Mouse (Mus musculus): ENCODE measurements around the gene Hnf1a. TPM values are rescaled to one million over a fixed set of nuclear protein-coding genes. Genes with fewer than 3 reads are reported as not detected.

Hnf1a gene
- polyA plus RNA-seq, 1 experiment from 2014 or later = 0.05 TPM

- ATAC-seq (ENCODE audit: low FRiP score, low read depth) = no peak
- Histone ChIP-seq H3K36me3 (no peaks in the 10 kb centered on the region), H3K27ac (replicated peaks) (no peak overlapping the region), H3K9me3 (no peaks in the 10 kb centered on the region), H3K4me1 (peaks cover 11% of the 10 kb centered on the region), H3K9ac (replicated peaks) (no peak overlapping the region), H3K27me3 (no peaks in the 10 kb centered on the region), H3K4me3 (no peak overlapping the region), H3K4me2 (replicated peaks) (no peak overlapping the region)
- 86% methylated on average over 5 of the region's 5 CpGs for WGBS
Measured at GRCm38 (mm10) chr5:115007768-115008167, 36.9 kb upstream of the Hnf1a start.

DNA sequence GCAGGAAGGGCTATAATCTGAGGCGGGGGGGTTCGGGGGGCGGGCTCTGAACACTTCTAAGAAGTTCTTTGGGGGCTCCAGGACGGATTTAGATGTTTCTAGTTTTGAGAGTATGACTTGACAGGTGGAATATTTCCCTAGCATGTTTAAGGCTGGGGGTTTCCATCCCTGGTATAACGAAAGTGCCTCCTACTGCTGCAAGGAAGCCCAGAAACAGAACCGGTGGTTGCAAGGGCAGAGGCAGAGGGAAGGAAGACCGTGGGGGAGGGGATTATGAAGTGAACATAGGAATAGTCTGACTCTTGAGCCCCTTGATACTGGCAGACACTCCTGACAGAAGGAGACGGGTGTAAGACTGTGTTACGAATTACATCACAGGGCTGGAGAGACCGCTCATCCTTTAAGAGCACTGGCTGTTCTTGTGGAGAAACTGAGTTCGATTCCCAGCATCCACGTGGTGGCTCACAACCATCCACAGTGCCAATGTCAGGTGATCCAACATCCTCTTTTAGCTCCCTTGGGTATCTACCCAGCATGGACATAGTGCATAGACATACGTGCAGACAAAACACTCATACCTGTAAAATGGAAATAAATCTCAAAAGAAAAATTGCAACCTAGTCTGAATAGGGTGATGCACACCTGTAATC, 32.5 kb upstream of the Hnf1a start:
- no peaks in the 10 kb centered on the region for H3K9me3 ChIP-seq
- ATAC-seq (ENCODE audit: low FRiP score, low read depth) = no peak
- H3K4me3 ChIP-seq = no peak overlapping the region
- H3K27me3 ChIP-seq = no peaks in the 10 kb centered on the region
- H3K4me2 ChIP-seq (replicated peaks) = no peak overlapping the region
- no peak overlapping the region for H3K9ac ChIP-seq (replicated peaks)
- H3K36me3 ChIP-seq = no peaks in the 10 kb centered on the region
- WGBS = 81% methylated on average over 13 of the region's 13 CpGs
- H3K27ac ChIP-seq (replicated peaks) = no peak overlapping the region
- H3K4me1 ChIP-seq = no peaks in the 10 kb centered on the region

GRCm38 (mm10) chr5:115002781-115003180, 31.9 kb upstream of the Hnf1a start:
- Histone ChIP-seq H3K4me3 (no peak overlapping the region), H3K9ac (replicated peaks) (no peak overlapping the region), H3K27ac (replicated peaks) (no peak overlapping the region), H3K4me1 (no peaks in the 10 kb centered on the region), H3K4me2 (replicated peaks) (no peak overlapping the region), H3K9me3 (no peaks in the 10 kb centered on the region), H3K27me3 (no peaks in the 10 kb centered on the region), H3K36me3 (no peaks in the 10 kb centered on the region)
- 88% methylated on average over 6 of the region's 6 CpGs for WGBS
- ATAC-seq (ENCODE audit: low FRiP score, low read depth) = no peak

DNA sequence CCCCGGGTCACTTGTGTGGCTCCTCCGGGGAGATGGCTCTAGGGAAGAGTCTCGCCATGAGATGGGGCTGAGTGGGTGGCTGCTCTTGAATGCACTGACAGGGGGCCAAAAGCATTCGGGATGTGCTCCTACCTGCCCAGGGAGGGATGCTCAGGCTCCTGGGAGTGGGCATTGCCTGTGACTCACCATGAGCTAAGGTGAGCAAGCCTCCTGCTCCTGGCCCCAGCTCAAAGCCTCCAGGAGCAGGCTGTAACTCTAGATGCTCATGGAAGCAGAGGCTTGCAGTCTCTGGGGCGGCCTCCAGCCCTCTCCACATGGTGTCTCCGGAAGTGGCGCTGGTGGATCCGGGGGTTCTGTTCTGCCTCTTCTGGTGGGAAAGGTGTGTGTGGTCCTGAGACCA, 30.6 kb upstream of the Hnf1a start:
- no peak for ATAC-seq (ENCODE audit: low FRiP score, low read depth)
- H3K4me2 ChIP-seq (replicated peaks) = no peak overlapping the region

GRCm38 (mm10) chr5:115000503-115000902, 29.6 kb upstream of the Hnf1a start:
- no peaks in the 10 kb centered on the region for H3K27me3 ChIP-seq
- no peak overlapping the region for H3K27ac ChIP-seq (replicated peaks)
- H3K4me2 ChIP-seq (replicated peaks) = no peak overlapping the region
- no peaks in the 10 kb centered on the region for H3K4me1 ChIP-seq
- no peaks in the 10 kb centered on the region for H3K36me3 ChIP-seq
- no peak overlapping the region for H3K4me3 ChIP-seq
- H3K9ac ChIP-seq (replicated peaks) = no peak overlapping the region
- no peak for ATAC-seq (ENCODE audit: low FRiP score, low read depth)
- 82% methylated on average over 2 of the region's 2 CpGs for WGBS
- no peaks in the 10 kb centered on the region for H3K9me3 ChIP-seq

More for the DNA sequence above, 30.6 kb upstream of the Hnf1a start:
- 78% methylated on average over 8 of the region's 8 CpGs for WGBS
- Histone ChIP-seq H3K9ac (replicated peaks) (no peak overlapping the region), H3K27ac (replicated peaks) (no peak overlapping the region), H3K36me3 (no peaks in the 10 kb centered on the region), H3K4me3 (no peak overlapping the region), H3K9me3 (no peaks in the 10 kb centered on the region), H3K27me3 (no peaks in the 10 kb centered on the region), H3K4me1 (no peaks in the 10 kb centered on the region)

- Histone ChIP-seq H3K9me3 (no peaks in the 10 kb centered on the region), H3K4me1 (no peaks in the 10 kb centered on the region), H3K9ac (replicated peaks) (no peak overlapping the region), H3K36me3 (no peaks in the 10 kb centered on the region), H3K27me3 (no peaks in the 10 kb centered on the region), H3K27ac (replicated peaks) (no peak overlapping the region), H3K4me3 (no peak overlapping the region), H3K4me2 (replicated peaks) (no peak overlapping the region)
- no peak for ATAC-seq (ENCODE audit: low FRiP score, low read depth)
- WGBS = 73% methylated on average over 6 of the region's 6 CpGs
Measured at GRCm38 (mm10) chr5:114997327-114997726, 26.4 kb upstream of the Hnf1a start.

DNA sequence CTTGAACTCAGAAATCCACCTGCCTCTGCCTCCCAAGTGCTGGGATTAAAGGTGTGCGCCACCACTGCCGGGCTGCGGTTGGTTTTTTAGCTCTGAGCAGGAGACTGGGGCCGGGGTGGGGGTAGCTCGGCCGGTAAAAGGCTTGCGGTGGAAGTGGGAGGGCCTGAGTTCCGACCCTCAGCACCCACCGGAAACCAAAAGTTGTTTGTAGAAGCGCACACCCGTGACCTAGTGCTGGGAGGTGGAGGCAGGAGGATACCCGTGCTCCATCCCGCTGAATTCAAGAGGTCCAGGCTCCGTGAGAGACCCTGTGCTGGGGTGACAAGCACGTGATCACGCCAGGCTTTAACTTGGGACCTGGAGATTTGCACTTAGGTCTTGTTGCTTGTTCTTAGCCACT, 25.6 kb upstream of the Hnf1a start:
- Histone ChIP-seq H3K4me3 (no peak overlapping the region), H3K4me2 (replicated peaks) (no peak overlapping the region), H3K27me3 (no peaks in the 10 kb centered on the region), H3K4me1 (no peaks in the 10 kb centered on the region), H3K27ac (replicated peaks) (no peak overlapping the region), H3K9me3 (no peaks in the 10 kb centered on the region), H3K9ac (replicated peaks) (no peak overlapping the region), H3K36me3 (no peaks in the 10 kb centered on the region)
- 85% methylated on average over 16 of the region's 16 CpGs for WGBS
- no peak for ATAC-seq (ENCODE audit: low FRiP score, low read depth)

GRCm38 (mm10) chr5:114985074-114985473, 14.2 kb upstream of the Hnf1a start:
- Histone ChIP-seq H3K4me1 (peaks cover 4% of the 10 kb centered on the region; the same call in 1 of the 2 replicates), H3K4me2 (replicated peaks) (no peak overlapping the region), H3K4me3 (no peak overlapping the region), H3K9me3 (peaks cover 5% of the 10 kb centered on the region; the same call in 1 of the 2 replicates), H3K9ac (replicated peaks) (no peak overlapping the region), H3K36me3 (no peaks in the 10 kb centered on the region), H3K27ac (replicated peaks) (no peak overlapping the region), H3K27me3 (no peaks in the 10 kb centered on the region)
- no peak for ATAC-seq (ENCODE audit: low FRiP score, low read depth)

DNA sequence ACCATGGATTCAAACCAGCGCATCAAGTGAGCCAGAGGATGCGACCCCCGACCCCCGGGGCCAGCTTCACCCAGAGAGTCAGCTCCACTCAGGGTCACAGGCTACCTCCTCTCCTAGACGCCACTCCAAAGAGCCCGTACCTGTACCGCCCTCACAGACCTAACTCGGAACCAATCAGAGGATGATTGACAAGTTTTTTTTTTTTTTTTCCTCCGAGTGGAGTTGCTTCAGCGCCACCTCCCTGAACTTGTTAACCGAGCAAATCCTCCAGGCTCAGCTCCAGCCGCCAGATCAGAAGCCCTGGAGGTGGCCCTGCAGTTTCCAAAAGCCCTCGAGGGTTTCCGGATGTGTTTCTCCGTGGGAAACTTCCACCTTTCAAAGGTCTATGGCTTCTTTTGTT, 11.1 kb upstream of the Hnf1a start:
- H3K27ac ChIP-seq (replicated peaks) = no peak overlapping the region
- H3K4me2 ChIP-seq (replicated peaks) = no peak overlapping the region
- no peak overlapping the region for H3K4me3 ChIP-seq
- no peaks in the 10 kb centered on the region for H3K27me3 ChIP-seq
- no peaks in the 10 kb centered on the region for H3K36me3 ChIP-seq
- 58% methylated on average over 15 of the region's 15 CpGs for WGBS
- no peaks in the 10 kb centered on the region for H3K9me3 ChIP-seq
- H3K4me1 ChIP-seq = peaks cover 16% of the 10 kb centered on the region
- ATAC-seq (ENCODE audit: low FRiP score, low read depth) = no peak
- H3K9ac ChIP-seq (replicated peaks) = no peak overlapping the region

- Histone ChIP-seq H3K4me3 (peak overlapping the region; percentile 38), H3K4me2 (replicated peaks) (peak overlapping the region; percentile 74), H3K9me3 (no peaks in the 10 kb centered on the region), H3K27me3 (no peaks in the 10 kb centered on the region), H3K36me3 (no peaks in the 10 kb centered on the region), H3K27ac (replicated peaks) (no peak overlapping the region), H3K4me1 (peaks cover 16% of the 10 kb centered on the region), H3K9ac (replicated peaks) (peak overlapping the region; percentile 44; the same call in 1 of the 2 replicates)
- WGBS = 23% methylated on average over 16 of the region's 16 CpGs
- ATAC-seq (ENCODE audit: low FRiP score, low read depth) = no peak; the same call in 1 of the 2 replicates
Measured at GRCm38 (mm10) chr5:114980122-114980748, 9.3 kb upstream of the Hnf1a start.

GRCm38 (mm10) chr5:114979250-114980121, 8.6 kb upstream of the Hnf1a start:
- Histone ChIP-seq H3K9me3 (no peaks in the 10 kb centered on the region), H3K9ac (replicated peaks) (peak overlapping the region; percentile 44), H3K27ac (replicated peaks) (no peak overlapping the region), H3K4me1 (peaks cover 16% of the 10 kb centered on the region), H3K4me3 (peak overlapping the region; percentile 38), H3K36me3 (no peaks in the 10 kb centered on the region), H3K27me3 (no peaks in the 10 kb centered on the region), H3K4me2 (replicated peaks) (peak overlapping the region; percentile 74)
- WGBS = 5% methylated on average over 32 of the region's 32 CpGs
- 0 out of 2 replicates have a peak, but pooled peaks have one; percentile 30 for ATAC-seq (ENCODE audit: low FRiP score, low read depth)

DNA sequence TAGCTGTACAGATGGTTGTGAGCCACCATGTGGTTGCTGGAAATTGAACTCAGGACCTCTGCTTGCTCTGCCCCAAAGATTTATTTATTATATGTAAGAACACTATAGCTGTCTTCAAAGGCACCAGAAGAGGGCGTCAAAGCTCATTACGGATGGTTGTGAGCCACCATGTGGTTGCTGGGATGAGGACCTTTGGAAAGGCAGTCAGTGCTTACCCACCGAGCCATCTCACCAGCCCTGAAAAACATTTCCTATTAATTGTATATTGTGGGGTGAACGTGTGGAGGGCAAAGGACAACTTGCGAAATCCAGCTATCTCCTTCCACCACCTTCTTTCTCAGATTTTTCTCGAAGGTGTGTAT, 8.0 kb upstream of the Hnf1a start:
- Histone ChIP-seq H3K36me3 (no peaks in the 10 kb centered on the region), H3K4me3 (peak overlapping the region; percentile 38; the same call in 1 of the 2 replicates), H3K27ac (replicated peaks) (no peak overlapping the region), H3K4me2 (replicated peaks) (peak overlapping the region; percentile 74), H3K9ac (replicated peaks) (no peak overlapping the region), H3K9me3 (no peaks in the 10 kb centered on the region), H3K4me1 (peaks cover 16% of the 10 kb centered on the region), H3K27me3 (no peaks in the 10 kb centered on the region)
- 5% methylated on average over 6 of the region's 6 CpGs for WGBS
- ATAC-seq (ENCODE audit: low FRiP score, low read depth) = no peak

Measured in midbrain, embryonic 12.5 days (tissue).